Mouse (Mus musculus) megakaryocyte, adult 5-6 weeks (primary cell): ENCODE results near the gene Nfil3. TPM values are rescaled to one million over a fixed set of nuclear protein-coding genes. Genes with fewer than 3 reads are reported as not detected.

ENCODE experiments used
- ATAC-seq: 2 replicates; pipeline ENCODE4 v1.8.0; 2016; ENCODE audit warnings: mild to moderate bottlenecking, inconsistent platforms; ENCODE audit not compliant: poor library complexity, severe bottlenecking
- total RNA-seq, 2 experiments: library from RNA; stranded (forward) in 1 of 2; stranded (reverse) in 1 of 2; fragments of 153-499, 151-499 nt in 1 of 2; fragments of 221-1000, 200-1000 nt in 1 of 2; gene quantifications; 2 replicates each; pipeline versions ENCODE4 v1.2.3 to v1.2.4; 2015 to 2017

Nfil3 gene
- total RNA-seq, 2 experiments from 2014 or later = 53.0 to 59.6 TPM

GRCm38 (mm10) chr13:52945769-52946168 lies 35.1 kb downstream of the Nfil3 start:
- ATAC-seq = no peak

- ATAC-seq = no peak
Observed at GRCm38 (mm10) chr13:52944116-52944515, 36.8 kb downstream of the Nfil3 start.

- ATAC-seq = no peak
Observed at GRCm38 (mm10) chr13:52942876-52943388, 37.9 kb downstream of the Nfil3 start.

GRCm38 (mm10) chr13:52940956-52941355 lies 39.9 kb downstream of the Nfil3 start:
- ATAC-seq = no peak

- ATAC-seq = no peak
Observed at GRCm38 (mm10) chr13:52930582-52930981, 50.3 kb downstream of the Nfil3 start.

- ATAC-seq = peak; percentile 98
Observed at GRCm38 (mm10) chr13:52929209-52930171, 51.4 kb downstream of the Nfil3 start, which contains the start of gene Auh. TSS of gene Auh (minus strand) at chr13:52929681.

- no peak for ATAC-seq
Observed at GRCm38 (mm10) chr13:52928392-52928791, 52.5 kb downstream of the Nfil3 start.

GRCm38 (mm10) chr13:52924457-52924856 lies 56.4 kb downstream of the Nfil3 start:
- no peak for ATAC-seq

GRCm38 (mm10) chr13:52921966-52922365 lies 58.9 kb downstream of the Nfil3 start:
- no peak for ATAC-seq

GRCm38 (mm10) chr13:52921065-52921825 lies 59.6 kb downstream of the Nfil3 start:
- no peak for ATAC-seq

- ATAC-seq = no peak
Observed at GRCm38 (mm10) chr13:52919790-52920352, 61.0 kb downstream of the Nfil3 start.

- no peak for ATAC-seq
Observed at GRCm38 (mm10) chr13:52918333-52918732, 62.5 kb downstream of the Nfil3 start.

Other genes with a start within 250 kb of the Nfil3 start
- gene Auh, start 51.4 kb downstream of the Nfil3 start, total RNA-seq (2015) = 31.5 and 41.4 TPM in 2 replicates
- 35.1 and 35.9 TPM in 2 replicates for gene Auh, start 51.4 kb downstream of the Nfil3 start, total RNA-seq (2017)